Mouse (Mus musculus): ENCODE data around the gene Psmc1. TPM values are rescaled to one million over a fixed set of nuclear protein-coding genes. Genes with fewer than 3 reads are reported as not detected.

The Psmc1 gene
- 48.4 and 51.0 TPM in 2 replicates for polyA plus RNA-seq (2012; rRNA removed)

GRCm38 (mm10) chr12:100109986-100110696 is at the start of gene Psmc1:
TSS of gene Psmc1 (plus strand) at chr12:100110154.

GRCm38 (mm10) chr12:100159261-100159975 is 49.5 kb downstream of the Psmc1 start, which contains the start of gene Nrde2:
TSS of gene Nrde2 (minus strand) at chr12:100159653.

Other genes with a start within 250 kb of the Psmc1 start
- 1.6 and 2.2 TPM in 2 replicates for gene Efcab11, start 225.7 kb upstream of the Psmc1 start, polyA plus RNA-seq (2012; rRNA removed)
- gene Tdp1, start 225.6 kb upstream of the Psmc1 start, polyA plus RNA-seq (2012; rRNA removed) = 12.1 and 12.4 TPM in 2 replicates
- gene Kcnk13, start 145.7 kb upstream of the Psmc1 start, polyA plus RNA-seq (2012; rRNA removed) = 0.41 and 0.46 TPM in 2 replicates
- gene Nrde2, start 49.5 kb downstream of the Psmc1 start, polyA plus RNA-seq (2012; rRNA removed) = 3.1 and 3.5 TPM in 2 replicates
- 93.7 and 114 TPM in 2 replicates for gene Calm1, start 89.3 kb downstream of the Psmc1 start, polyA plus RNA-seq (2012; rRNA removed)

Data from liver, embryonic 18 days (tissue).